Mouse (Mus musculus) cerebral cortex, adult 2 months (tissue): ENCODE results near the gene Eya2.

ENCODE experiments used
- WGBS: fragments of 180-500 bp; shearing (Covaris S2); methylation state at CpG from one replicate; pipeline ENCODE4 v1.1.7; 2018; 5-methylcytosine and 5-hydroxymethylcytosine counted together

Eya2 gene

DNA sequence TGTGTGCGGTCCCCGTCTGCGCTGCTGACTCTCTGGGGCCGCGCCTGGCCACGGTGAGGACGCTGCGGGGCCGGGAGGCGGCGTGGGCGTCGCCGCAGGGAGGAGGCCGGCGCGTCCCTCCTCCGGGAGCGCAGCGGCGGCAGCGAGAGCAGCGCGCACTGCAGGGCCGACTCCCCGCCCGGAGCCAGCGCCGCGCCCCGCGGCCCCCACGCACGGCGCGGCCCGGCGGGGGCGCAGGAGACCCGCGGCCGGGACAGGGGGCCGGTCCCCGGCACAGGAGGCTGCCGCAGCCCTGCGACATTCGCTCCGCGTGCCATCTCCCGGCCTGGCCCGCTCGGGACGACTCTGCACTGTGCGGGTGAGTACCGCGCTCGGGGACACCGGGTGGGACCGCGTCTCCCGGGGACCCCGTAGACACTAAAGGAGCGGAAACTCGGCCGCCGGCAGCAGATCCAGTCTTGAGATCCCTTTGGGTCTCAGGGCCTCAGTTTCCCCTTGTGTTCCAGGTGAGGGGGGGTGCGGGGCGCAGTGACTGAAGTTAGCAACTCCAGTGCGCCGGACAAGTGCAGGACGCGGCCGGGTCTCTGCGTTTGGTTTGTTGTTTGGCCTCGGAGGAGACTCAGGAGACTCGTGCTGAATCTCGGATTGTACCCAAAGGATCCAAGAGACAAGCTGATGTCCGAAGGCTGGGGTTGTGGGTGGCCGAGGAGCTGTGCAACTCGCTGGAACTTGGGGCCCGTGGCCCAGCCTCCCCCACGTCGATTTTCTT lies at the start of gene Eya2:
TSS of gene Eya2 (plus strand) at position 126 of the 769 bp plus-strand sequence.
- WGBS, result 1% methylated on average over 76 of the region's 83 CpGs

DNA sequence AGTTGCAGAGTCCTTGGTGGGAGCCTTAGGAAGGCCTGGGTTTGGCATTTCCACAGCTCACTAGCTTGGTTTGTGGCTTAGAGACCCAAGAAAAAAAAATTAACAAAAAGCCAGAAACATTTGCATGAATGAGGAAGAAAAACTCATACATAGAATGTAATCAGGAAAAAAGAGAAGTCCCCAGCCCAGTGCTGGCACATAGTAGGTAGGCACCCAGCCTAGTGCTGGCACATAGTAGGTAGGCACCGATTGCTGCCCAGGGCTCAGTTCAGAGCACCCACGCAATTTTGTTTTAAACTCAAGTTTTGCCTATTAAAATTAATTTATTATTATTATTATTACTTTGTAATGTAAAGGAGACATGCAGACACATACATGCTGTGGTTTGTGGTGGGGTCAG lies 49.1 kb upstream of the Eya2 start:
- WGBS, result 95% methylated on average over 2 of the region's 2 CpGs

DNA sequence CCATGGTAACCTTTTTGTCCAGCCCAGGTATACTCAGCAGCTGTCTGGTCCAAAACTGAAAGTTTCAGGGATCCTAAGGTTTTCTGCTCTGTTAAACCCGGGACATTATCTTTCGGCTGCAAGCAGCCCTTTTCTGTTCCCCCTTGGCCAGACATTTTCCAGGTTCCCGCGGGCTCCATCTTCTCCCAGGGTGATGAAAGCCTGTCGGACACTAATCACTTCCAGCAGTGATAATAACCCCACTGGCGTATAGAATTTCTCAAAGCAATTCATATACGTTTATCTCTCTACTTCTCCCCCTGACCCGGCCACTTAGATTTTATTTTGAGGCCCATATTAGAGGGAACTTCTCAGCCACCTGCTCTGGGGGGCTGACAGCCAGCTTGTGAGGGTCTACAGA lies 48.5 kb upstream of the Eya2 start:
- WGBS, result 80% methylated on average over 8 of the region's 8 CpGs

DNA sequence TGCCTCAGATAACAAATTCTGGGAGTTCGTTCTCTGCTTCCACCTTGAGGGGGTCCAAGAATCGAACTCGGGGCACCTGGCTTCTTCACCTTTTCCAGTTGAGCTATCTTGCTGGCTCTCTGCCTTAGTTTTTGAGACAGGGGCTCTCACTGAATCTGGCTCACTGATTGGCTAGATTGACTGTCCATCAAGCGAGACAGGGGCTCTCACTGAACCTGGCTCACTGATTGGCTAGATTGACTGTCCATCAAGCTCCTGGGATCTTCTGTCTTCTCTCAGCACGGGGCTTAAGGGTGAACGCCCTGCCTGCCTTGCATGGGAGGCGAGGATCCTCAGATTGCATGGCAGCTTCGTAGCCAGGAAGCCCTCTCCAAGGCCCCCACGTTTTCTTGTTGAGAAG lies 47.4 kb upstream of the Eya2 start:
- WGBS, result 66% methylated on average over 9 of the region's 9 CpGs

DNA sequence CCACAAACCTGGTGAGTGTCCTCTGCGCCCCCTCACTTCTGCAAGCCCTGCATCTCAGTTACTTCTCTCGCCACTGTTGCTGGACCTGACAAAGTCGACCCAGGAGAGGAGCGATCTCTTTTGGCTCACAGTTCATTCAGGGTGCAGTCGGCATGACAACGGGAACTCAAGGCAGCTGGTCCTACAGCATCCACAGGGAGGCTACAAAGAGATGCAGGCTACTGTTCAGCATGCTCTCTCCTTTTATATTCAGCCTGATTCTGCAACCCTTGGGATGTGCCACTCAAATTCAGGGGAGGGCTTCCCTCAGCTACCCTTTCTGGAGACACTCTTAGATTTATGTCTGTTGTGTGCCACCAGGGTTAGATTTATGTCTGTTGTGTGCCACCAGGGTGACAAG lies 46.2 kb upstream of the Eya2 start:
- WGBS, result 52% methylated on average over 6 of the region's 6 CpGs

DNA sequence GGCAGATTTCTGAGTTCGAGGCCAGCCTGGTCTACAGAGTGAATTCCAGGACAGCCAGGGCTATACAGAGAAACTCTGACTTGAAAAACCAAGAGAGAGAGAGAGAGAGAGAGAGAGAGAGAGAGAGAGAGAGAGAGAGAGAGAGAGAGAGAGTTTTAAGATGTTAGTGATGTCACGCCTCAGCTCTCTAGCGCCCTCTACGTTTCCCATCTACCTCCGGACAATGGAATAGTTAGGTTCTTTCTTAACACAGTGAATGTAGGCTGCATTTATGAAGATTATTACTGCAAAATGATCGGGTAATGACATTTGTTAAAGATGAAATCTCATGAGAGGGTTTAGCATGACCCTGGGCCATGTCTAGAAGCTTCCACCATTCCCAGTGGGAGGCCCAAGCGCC lies 44.4 kb upstream of the Eya2 start:
- 85% methylated on average over 7 of the region's 7 CpGs for WGBS

DNA sequence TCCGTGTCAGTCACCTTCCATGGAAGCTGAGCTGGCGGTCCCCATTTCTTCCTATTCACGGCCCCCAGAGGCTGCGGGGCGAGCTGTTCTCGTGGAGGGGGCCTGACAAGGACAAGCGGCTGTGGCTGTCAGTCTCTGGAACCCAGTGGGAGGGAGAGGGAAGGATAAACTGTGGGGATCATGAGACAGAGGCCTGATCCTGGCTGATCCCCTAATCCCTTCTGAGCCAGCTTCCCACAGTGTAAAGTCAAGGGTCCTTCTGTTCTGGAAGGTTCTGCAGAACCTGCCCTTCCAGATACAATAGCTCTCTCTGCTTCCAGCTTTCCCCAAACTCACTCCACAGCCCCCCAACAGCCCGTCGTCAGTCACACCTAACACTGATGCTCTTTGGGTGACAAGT lies 40.8 kb upstream of the Eya2 start:
- WGBS, result 89% methylated on average over 9 of the region's 9 CpGs

DNA sequence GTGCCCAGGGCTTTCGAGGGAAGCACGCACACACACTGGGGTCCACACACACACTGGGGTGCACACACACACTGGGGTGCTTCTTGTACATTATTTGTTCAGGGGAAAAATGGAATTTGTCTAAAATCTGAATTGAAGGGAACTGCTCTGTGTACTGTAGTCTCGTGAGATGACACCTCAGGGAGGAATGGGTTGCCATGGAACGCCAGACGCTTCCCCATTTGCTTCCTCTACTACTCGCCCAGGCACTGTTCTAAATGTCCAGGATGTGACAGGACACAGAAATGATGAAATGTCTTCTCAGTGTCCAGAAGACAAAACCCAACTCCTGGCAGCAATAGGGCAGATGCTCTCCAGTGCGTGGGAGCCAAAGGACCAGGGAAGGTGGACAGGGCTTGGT lies 37.6 kb upstream of the Eya2 start:
- 77% methylated on average over 7 of the region's 7 CpGs for WGBS

DNA sequence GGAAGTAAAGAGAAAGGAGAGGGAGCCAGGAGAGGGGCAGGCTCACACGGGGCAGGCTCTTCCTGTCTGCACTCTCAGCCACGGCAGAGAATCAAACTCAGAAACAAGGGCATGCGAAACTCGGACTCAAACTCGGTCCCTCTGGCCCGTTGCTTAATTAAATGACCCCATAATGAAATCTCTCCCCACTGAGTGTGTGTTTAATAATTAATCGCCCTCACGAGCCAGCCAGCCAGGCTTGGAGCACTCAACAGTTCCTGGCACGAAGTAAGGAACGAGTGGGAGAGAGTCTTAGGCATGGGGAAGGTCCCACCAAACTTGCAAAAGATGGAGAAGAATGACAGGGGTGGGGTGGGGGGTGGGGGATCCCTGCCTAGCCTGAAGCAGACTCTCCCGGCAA lies 35.9 kb upstream of the Eya2 start:
- 62% methylated on average over 11 of the region's 11 CpGs for WGBS

DNA sequence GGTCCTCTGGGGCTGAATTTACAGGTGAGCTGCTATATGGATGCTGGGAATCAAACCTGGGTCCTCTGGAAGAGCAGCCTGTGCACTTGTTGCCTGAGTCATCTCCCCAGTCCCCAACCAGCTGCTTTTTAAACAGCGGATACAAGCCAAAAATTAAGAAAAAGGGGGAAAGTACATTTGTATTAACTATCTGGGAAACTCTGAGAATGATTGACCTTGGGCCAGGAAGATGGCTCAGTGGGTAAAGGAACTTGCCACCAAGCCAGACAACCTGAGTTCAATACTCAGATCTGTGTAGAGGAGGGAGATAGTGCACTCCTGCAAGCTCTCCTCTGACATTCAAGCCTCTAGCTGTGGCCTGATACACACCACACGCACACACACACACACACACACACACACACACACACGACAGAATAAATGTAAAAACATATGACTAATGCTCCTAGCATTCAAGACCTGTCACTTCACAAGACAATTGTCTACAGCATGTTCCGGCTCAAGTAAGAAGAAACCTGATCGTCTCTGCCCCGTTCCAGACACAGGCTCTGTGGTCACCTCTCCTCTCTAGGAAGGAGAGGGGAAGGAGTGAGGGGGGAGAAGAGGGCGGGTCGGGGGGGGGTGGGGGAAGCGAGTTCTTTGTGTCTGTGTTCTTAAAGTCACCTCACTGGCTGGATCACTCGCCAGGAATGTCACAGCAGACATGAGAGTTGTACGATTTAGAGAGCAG lies 35.2 kb upstream of the Eya2 start:
- WGBS, result 55% methylated on average over 11 of the region's 11 CpGs

DNA sequence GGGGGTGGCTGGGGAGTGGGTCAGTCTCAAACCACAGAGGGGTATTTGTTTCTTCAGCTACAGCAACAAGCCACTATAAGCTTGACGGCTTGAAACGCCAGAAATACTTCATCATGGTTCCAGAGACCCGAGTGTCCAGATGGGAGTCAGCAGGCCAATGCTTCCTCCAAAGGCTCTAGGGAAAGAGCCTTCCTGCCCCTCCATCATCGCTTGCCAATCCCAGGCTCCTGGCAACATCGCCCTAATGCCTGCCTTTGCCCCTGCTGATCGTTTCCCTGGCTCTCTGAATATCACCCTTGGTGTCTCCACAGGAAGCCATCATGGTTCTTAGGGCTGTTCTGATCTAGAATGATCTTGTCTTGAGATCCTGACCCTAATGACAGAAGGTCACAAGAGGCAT lies 33.0 kb upstream of the Eya2 start:
- 77% methylated on average over 6 of the region's 6 CpGs for WGBS

DNA sequence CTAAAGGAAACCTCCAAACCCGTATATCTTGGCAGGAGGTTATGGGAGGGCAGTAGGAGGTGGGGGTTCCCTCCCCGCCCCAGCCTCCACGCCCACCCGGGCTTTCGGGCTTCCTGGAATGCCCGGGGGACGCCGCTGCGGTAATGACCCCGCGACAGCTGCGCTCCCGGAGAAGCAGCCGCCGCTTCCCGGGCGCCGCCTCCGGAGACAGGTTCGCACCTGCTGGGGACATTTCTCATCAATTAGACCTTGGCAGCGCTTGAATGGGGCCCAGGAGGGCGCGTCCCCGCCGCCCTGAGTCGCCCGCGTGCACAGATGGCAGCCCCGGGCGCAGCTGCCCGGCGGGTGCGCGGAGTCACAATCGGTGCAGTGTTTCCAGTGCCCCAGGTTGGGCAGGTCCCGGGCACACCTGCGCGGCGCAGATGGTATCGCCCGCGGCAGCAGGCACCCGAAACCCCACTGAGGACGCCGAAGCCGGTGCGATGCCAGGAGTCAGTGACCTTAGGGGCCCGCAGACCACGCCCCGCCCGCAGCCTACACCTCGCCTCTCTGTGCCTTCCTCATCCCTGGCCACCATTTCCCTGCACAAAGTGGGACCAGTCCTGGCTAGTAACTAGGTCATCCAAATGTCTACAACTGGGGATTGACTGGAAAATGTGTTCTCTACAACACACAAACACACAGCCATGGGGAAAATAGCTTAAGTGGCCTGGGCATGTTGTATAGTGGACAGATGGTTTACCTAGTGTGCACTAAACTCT lies 31.4 kb upstream of the Eya2 start:
- WGBS, result 1% methylated on average over 52 of the region's 52 CpGs

DNA sequence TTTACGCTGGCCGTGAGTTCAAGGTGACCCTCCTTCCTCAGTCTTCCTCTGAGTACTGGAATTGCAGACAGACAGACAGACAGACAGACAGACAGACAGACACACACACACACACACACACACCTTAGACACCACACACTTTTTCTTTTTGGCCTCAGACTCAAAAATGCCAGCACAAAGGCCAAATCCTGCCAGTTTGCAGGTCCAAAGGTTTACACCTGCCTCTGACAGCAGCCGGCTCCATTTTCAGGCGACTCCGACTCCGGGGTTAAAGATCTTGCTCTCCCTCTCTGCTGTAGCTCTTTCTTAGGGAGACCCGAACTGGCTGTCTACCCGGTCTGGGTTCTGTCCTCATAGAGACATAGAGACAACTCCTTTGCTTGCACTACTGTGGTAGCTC lies 30.7 kb upstream of the Eya2 start:
- WGBS, result 78% methylated on average over 8 of the region's 8 CpGs

DNA sequence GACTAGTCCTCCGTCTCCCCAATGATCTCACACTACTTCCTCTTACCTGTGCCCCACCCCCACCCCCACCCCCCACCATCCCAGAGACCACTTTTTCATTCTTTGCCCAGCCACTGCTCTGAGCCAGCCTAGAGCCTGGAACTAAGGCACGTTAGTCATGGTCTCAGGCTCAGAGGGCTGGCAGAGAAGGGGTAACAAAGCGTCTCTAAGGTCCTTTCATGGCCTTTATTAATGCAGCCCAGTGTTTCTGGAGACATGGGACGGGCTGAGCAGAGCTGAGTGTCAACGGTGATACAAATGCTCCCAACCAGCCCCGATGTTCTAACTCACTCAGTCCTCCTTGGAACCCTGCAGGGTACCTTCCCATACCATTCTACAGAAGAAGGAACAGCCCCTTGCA lies 30.2 kb upstream of the Eya2 start:
- 58% methylated on average over 6 of the region's 6 CpGs for WGBS

DNA sequence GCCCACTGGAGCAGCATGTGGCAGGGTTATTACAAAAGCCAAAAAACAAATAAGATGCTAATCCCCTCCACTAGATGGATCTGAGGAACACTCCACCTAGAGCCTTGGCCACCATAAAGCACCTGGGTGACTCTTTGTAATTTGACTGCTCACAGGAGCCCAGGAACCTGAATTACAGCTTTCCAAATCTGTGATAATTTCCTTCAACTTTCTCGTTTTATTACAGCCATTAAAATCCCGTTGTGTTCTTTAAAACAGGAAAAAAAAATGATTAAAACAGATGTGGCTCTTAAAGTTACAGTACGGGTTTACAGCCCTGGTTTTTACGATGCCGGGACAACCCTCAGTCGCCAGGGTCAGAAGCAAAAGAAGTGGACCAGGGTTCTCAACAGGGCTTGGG lies 27.9 kb upstream of the Eya2 start:
- 78% methylated on average over 6 of the region's 6 CpGs for WGBS

DNA sequence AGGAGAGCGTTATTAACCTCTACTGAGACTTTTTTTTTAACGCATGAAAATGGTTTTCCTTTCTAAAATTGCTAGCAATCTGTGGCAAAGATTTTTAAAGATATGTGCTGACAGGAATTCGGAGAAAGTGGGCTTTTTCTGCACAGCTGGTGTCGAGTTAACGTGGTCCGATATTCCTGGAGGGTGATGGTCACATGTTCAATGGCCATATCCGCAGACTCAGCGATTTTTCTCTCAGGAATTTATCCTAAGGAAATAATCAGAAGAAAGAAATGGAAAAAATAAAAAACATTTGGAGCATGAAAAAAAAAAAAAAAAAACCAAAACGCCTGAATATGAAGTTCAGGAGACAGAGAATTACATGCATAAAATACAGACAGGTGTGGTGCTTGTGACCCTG lies 27.0 kb upstream of the Eya2 start:
- WGBS, result 48% methylated on average over 9 of the region's 9 CpGs

DNA sequence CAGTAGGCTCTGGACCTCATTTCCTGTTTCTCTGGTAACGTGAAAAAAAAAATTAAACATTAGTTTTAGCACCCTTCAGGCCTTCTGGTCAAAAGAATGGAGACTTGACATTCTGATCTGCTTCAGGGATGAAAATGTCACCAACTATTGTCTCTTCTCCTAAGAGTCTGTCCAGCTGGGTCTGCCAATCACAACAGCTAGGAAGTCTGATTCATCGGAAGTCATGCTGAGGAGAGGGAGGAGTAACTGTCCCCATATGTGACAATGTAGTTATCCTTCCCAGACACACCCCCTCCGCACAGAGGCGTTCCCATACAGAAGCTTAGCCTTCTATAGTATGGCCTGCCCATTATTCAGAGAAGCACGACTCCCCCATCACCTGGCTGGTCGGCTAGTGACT lies 25.9 kb upstream of the Eya2 start:
- WGBS, result 66% methylated on average over 6 of the region's 6 CpGs

DNA sequence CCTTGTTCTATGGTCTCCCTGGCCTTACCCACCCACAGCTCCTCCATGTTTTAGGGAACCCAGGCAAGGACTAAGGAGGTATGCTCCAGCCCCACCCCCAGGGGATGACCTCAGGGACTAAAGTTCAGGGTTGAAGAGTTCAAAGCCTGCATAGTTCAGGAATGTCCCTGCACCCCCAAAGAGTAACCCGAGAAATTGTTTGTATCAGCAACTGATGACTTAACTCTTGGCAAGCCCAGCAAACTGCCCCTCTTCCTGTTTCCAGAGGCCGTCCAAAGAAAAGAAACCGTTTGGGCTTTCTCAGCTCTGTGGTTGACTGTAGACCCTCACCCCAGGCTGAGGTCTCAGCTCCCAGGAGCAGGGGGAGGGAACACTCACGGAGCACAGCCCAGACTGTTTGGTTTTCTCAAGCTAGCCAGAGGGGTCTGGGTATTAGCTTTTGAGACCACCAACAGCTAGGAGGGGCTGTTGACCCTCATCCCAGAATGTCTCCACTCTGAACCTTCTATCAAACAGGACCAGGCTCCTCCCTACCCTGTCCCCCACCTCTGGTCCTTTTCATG lies 23.5 kb upstream of the Eya2 start:
- WGBS, result 73% methylated on average over 4 of the region's 4 CpGs

DNA sequence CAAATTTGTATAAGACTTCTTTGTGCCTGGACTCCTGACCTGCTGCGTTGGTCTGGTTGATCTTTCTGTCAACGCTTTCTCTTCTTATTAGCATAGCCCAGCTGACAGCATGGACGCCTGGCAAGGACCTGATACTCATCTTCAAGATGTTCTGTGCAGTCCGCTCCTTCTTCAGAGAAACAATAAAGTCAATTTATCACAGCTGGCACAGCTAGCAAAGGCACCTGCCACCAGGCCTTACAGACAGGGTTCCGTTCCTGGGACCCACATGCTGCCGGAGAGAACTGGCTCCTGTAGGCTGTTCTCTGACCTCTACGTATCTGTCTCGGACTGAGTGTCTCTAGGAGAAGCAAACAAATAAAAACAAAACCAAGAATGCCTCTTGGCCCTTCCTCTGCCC lies 11.8 kb upstream of the Eya2 start:
- WGBS, result 80% methylated on average over 8 of the region's 8 CpGs

DNA sequence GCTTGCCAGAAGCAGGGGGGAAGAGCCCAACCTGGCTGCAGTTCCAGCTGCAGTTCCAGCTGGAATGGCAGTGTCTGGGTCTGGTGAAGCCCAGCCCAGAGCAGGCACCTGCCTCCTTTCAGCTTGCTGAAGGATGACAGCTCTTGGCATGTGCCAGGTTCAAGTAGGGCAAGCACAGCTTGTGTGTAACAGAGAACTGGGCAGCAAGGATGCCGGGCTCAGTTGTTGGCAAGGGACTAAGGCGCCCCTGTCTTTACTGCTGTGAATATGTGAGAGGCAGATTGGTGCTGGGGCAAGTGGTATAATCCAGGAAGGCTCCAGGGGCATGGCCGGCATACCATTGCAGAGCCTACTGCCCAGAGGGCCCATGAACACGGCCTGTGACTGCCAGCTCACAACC lies 11.3 kb upstream of the Eya2 start:
- 78% methylated on average over 4 of the region's 4 CpGs for WGBS

DNA sequence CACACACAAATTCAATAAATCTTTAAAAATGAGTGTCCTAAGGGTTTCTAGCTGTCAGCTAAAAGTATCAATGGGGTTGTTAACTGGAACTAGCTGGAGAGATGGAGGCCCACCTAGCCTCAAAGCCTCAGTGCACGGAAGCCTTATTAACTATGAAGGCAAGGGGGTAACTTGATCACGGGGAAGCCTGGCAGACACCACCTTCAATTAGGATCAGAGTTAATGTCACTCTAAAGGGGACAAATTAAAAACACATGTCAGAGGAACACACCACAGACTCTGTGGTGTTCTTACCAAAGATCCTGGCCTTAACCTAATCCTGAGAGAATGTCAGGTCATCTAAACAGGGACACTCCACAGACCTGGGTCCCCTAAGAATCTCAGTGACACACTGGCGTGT lies 10.3 kb upstream of the Eya2 start:
- WGBS, result 95% methylated on average over 3 of the region's 3 CpGs

DNA sequence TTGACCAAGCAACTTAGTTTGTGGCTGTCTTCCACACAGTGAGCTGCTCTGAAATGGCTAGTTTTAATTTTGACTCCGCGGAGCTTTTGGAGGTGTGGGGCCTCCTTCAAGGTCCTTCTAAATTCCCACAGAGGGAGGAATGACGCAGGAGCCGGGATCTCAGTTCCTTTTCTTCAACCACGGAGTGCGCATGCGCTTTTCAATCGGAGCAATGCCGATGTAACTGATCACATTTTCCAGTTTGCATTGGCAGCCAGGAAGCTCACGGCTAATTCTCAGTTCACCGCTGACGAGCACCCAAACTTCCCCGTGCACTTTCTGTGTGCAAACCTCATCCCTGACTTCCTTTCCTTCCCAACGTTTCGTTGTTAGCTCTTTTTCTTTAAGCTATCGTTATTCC lies 4.1 kb upstream of the Eya2 start:
- 79% methylated on average over 16 of the region's 16 CpGs for WGBS

DNA sequence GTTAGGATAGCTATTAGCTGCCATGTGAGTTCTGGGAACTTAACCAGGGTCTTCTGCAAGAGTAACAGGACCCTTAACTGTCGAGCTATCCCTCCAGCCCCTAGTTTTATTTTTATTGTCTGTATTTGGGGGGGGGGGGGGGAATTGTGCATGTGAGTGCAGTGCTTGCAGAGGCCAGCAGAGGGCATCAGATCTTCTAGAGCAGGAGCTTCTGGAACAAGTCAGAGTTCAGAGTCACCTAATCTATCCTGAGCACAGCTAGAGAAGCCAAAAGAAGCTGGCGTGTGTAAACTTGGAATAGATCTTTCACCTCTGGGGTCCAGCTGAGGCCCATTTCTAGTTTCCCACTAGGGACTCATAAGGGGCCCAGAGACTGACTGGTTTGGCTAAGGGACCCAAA lies 1.1 kb upstream of the Eya2 start:
- WGBS, result 93% methylated on average over 2 of the region's 2 CpGs
